Mouse (Mus musculus): ENCODE measurements around the gene Eps8l2. TPM values are rescaled to one million over a fixed set of nuclear protein-coding genes. Genes with fewer than 3 reads are reported as not detected.

Eps8l2 gene
- total and polyA plus RNA-seq, 3 experiments = 0.10 TPM; not detected in 2

DNA sequence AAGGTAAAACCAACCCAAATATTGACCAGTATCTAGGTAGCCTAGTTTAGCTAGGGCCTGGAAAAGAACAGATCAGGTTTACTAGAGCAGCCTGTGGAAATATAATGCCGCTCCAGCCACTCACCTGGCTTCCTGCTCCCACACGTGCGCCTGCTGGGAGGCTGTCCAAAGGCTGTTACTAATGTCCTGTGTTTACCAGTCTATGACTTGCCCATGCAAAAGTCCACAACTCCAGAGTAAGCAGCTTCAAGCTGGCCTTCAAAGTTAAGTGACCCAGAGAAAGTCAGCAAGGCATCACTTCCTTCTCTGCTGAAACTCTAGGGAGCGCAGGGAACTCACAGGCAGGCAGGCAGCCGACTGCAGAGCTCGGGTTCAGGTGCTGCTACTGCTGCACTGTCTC is 6.7 kb upstream of the Eps8l2 start:
- no peak for TF ChIP-seq EP300 (IDR thresholded peaks at IDR 0.05; ENCODE audit: low read depth in 1 of 2, low read length in 2 of 2)
- no peak for TF ChIP-seq ETS1 (IDR thresholded peaks at IDR 0.05; ENCODE audit: low read depth, low read length)
- TF ChIP-seq TCF12 (IDR thresholded peaks at IDR 0.05; ENCODE audit: low read depth, low read length) = no peak
- TF ChIP-seq BHLHE40 (IDR thresholded peaks at IDR 0.05; ENCODE audit: borderline replicate concordance, low read depth, low read length) = no peak
- TF ChIP-seq CHD2 (IDR thresholded peaks at IDR 0.05; ENCODE audit: low read length) = no peak
- no peak for TF ChIP-seq SMC3 (IDR thresholded peaks at IDR 0.05; ENCODE audit: low read depth, low read length)
- Histone ChIP-seq H3K9ac (ENCODE audit: control insufficient read depth, low read depth, low read length, poor library complexity, severe bottlenecking) (no peak overlapping the region), H3K9me3 (replicated peaks; ENCODE audit: insufficient read depth, low read length) (no peaks in the 10 kb centered on the region), H3K27me3 (ENCODE audit: control insufficient read depth in 1 of 2, insufficient read depth in 2 of 2, low read length in 2 of 2) (no peaks in the 10 kb centered on the region), H3K27ac (ENCODE audit: control insufficient read depth, low read depth, low read length) (no peak overlapping the region), H3K4me1 (ENCODE audit: control insufficient read depth in 1 of 2, insufficient read depth in 2 of 2, low read length in 2 of 2) (peaks cover 2 to 8% of the 10 kb centered on the region in 2 experiments; a peak in 3 of 4 replicates), H3K4me3 (ENCODE audit: control insufficient read depth in 1 of 2, insufficient read depth in 1 of 2, low read depth in 2 of 2, low read length in 2 of 2) (no peak overlapping the region), H3K36me3 (ENCODE audit: control insufficient read depth in 1 of 2, insufficient read depth in 2 of 2, low read length in 2 of 2) (peaks cover 0 to 6% of the 10 kb centered on the region in 2 experiments; a peak in 1 of 4 replicates), H3K79me2 (ENCODE audit: control insufficient read depth, insufficient read depth, low read length, poor library complexity) (peaks cover 5% of the 10 kb centered on the region)
- DNase-seq (ENCODE audit: low read depth, low spot score) = no peak

DNA sequence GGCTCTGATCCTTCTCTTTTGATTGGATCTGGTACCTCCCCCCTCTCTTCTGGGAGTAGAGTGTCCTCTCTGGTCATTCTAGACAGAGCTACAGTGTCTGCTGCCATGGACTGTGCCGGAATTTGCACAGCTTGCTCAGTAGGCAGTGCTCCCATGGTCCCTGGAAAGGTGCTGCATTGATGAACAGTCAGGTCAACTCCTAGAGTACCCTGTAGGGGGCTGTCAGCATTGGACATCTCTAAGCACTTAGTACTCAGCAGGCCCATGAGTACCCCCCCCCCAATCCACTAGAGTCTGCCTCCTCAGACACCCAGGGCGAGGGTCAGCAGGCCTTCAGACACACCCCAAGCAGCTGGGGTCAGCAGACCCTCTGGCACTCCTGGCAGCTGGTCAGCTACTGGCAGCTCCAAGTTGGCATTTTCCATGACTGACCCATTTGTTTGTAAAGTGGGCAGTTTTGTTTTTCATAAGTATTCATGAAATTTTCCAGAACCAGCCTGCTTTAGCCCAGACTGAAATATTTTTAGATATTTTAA is 3.6 kb upstream of the Eps8l2 start:
- H3K4me1 ChIP-seq (ENCODE audit: control insufficient read depth in 1 of 2, insufficient read depth in 2 of 2, low read length in 2 of 2) = no peaks in the 10 kb centered on the region
- no peak for TF ChIP-seq ZMIZ1 (IDR thresholded peaks at IDR 0.05; ENCODE audit: low read depth, low read length)
- no peak for TF ChIP-seq MYB (IDR thresholded peaks at IDR 0.05; ENCODE audit: low read depth, low read length)
- TF ChIP-seq JUND (IDR thresholded peaks at IDR 0.05; ENCODE audit: low read depth, low read length) = no peak
- no peak for TF ChIP-seq SIN3A (IDR thresholded peaks at IDR 0.05; ENCODE audit: low read length)
- TF ChIP-seq POLR2AphosphoS2 (IDR thresholded peaks at IDR 0.05; ENCODE audit: low read length) = no peak
- TF ChIP-seq ETS1 (IDR thresholded peaks at IDR 0.05; ENCODE audit: low read depth, low read length) = no peak
- no peak overlapping the region for H3K4me3 ChIP-seq (ENCODE audit: control insufficient read depth in 1 of 2, insufficient read depth in 1 of 2, low read depth in 2 of 2, low read length in 2 of 2)

DNA sequence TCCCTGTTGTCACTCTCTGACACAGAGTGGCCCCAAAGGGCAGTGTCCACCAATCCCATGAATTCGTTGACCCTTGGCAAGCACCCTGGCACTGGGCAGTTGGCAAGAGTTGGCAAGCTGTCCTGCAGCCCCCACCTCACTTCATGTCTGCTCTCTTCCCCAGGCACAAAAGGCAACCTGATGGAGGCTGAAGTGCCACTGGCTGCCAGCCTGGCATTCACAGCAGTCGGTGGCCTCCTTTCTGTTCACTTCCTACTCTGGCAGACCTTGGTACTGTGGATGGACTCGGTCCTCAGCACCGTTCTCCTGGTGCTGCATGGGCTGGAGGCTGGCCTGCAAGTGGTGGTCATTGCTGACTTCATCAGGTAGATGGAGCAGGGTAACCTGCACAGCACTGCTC is 3.0 kb upstream of the Eps8l2 start:
- no peaks in the 10 kb centered on the region for H3K4me1 ChIP-seq (ENCODE audit: control insufficient read depth in 1 of 2, insufficient read depth in 2 of 2, low read length in 2 of 2)
- no peaks in the 10 kb centered on the region for H3K9me3 ChIP-seq (replicated peaks; ENCODE audit: insufficient read depth, low read length)
- no peaks in the 10 kb centered on the region for H3K79me2 ChIP-seq (ENCODE audit: control insufficient read depth, insufficient read depth, low read length, poor library complexity)
- H3K27ac ChIP-seq (ENCODE audit: control insufficient read depth, low read depth, low read length) = no peak overlapping the region
- TF ChIP-seq USF2 (IDR thresholded peaks at IDR 0.05; ENCODE audit: borderline replicate concordance in 1 of 2, insufficient read depth in 1 of 2, low read depth in 1 of 2, low read length in 2 of 2) (no peak), EP300 (IDR thresholded peaks at IDR 0.05; ENCODE audit: low read depth in 1 of 2, low read length in 2 of 2) (no peak), RAD21 (IDR thresholded peaks at IDR 0.05; ENCODE audit: low read depth, low read length) (no peak), MYB (IDR thresholded peaks at IDR 0.05; ENCODE audit: low read depth, low read length) (no peak), GATA1 (IDR thresholded peaks at IDR 0.05; ENCODE audit: low read depth, low read length) (no peak)
- H3K36me3 ChIP-seq (ENCODE audit: control insufficient read depth in 1 of 2, insufficient read depth in 2 of 2, low read length in 2 of 2) = no peaks in the 10 kb centered on the region
- H3K9ac ChIP-seq (ENCODE audit: control insufficient read depth, low read depth, low read length, poor library complexity, severe bottlenecking) = no peak overlapping the region
- no peak overlapping the region for H3K4me3 ChIP-seq (ENCODE audit: control insufficient read depth in 1 of 2, insufficient read depth in 1 of 2, low read depth in 2 of 2, low read length in 2 of 2)
- no peaks in the 10 kb centered on the region for H3K27me3 ChIP-seq (ENCODE audit: control insufficient read depth in 1 of 2, insufficient read depth in 2 of 2, low read length in 2 of 2)
- no peak for DNase-seq (ENCODE audit: low read depth, low spot score)

More for the DNA sequence above, 3.6 kb upstream of the Eps8l2 start:
- Histone ChIP-seq H3K36me3 (ENCODE audit: control insufficient read depth in 1 of 2, insufficient read depth in 2 of 2, low read length in 2 of 2) (no peaks in the 10 kb centered on the region), H3K9me3 (replicated peaks; ENCODE audit: insufficient read depth, low read length) (no peaks in the 10 kb centered on the region), H3K9ac (ENCODE audit: control insufficient read depth, low read depth, low read length, poor library complexity, severe bottlenecking) (no peak overlapping the region), H3K27ac (ENCODE audit: control insufficient read depth, low read depth, low read length) (no peak overlapping the region), H3K27me3 (ENCODE audit: control insufficient read depth in 1 of 2, insufficient read depth in 2 of 2, low read length in 2 of 2) (no peaks in the 10 kb centered on the region), H3K79me2 (ENCODE audit: control insufficient read depth, insufficient read depth, low read length, poor library complexity) (no peaks in the 10 kb centered on the region)
- no peak for DNase-seq (ENCODE audit: low read depth, low spot score)

Data from MEL (cell line).